Mouse (Mus musculus) lung, embryonic 16.5 days (tissue): ENCODE results near the gene Oard1. TPM values are rescaled to one million over a fixed set of nuclear protein-coding genes. Genes with fewer than 3 reads are reported as not detected.

Experiments used
- ATAC-seq: fragments of 200-750 bp; cut with Nextera tagmentation; 2 replicates; pipeline ENCODE4 v1.8.0; 2017; ENCODE audit warnings: low read depth, mild to moderate bottlenecking, moderate library complexity
- H3K27ac ChIP-seq: fragments of 300-500 bp; sonication (generic); 2 replicates; pipeline ENCODE4 v1.5.1; 2014; ENCODE audit warnings: mild to moderate bottlenecking, control low read depth, low read length
- H3K27me3 ChIP-seq: fragments of 300-500 bp; sonication (generic); 2 replicates; pipeline ENCODE4 v1.6.1; 2014; ENCODE audit warnings: low read depth, low read length, mixed read lengths; ENCODE audit not compliant: control insufficient read depth, insufficient read depth
- H3K36me3 ChIP-seq: fragments of 300-500 bp; sonication (generic); 2 replicates; pipeline ENCODE4 v1.6.1; 2014; ENCODE audit warnings: low read length; ENCODE audit not compliant: control insufficient read depth, insufficient read depth
- H3K4me1 ChIP-seq: fragments of 300-500 bp; sonication (generic); replicated peaks from 2 replicates; pipeline ENCODE4 v1.6.1; 2014; ENCODE audit warnings: low read length, mixed read lengths; ENCODE audit not compliant: control insufficient read depth, insufficient read depth
- H3K4me2 ChIP-seq: fragments of 300-500 bp; sonication (generic); 2 replicates; pipeline ENCODE4 v1.6.1; 2014; ENCODE audit warnings: low read depth, low read length, control low read depth
- H3K4me3 ChIP-seq: fragments of 300-500 bp; sonication (generic); 2 replicates; pipeline ENCODE4 v1.5.1; 2014; ENCODE audit warnings: mild to moderate bottlenecking, low read length, control low read depth
- H3K9ac ChIP-seq: fragments of 300-500 bp; sonication (generic); 2 replicates; pipeline ENCODE4 v1.6.1; 2014; ENCODE audit warnings: low read length, control low read depth
- H3K9me3 ChIP-seq: fragments of 300-500 bp; sonication (generic); 2 replicates; pipeline ENCODE4 v1.6.1; 2016; ENCODE audit warnings: low read length; ENCODE audit not compliant: control insufficient read depth
- WGBS: fragments of 180-500 bp; shearing (Covaris S2); extraction: QIAGEN DNeasy Blood & Tissue Kit; methylation state at CpG from one replicate; pipeline ENCODE4 v1.1.7; 2014; 5-methylcytosine and 5-hydroxymethylcytosine counted together
- polyA plus RNA-seq: library from polyadenylated mRNA; unstranded; fragments of >200 nt; fragmentation: Nextera tagmentation; extraction: Ambion mirVana; gene quantifications from 2 replicates; pipeline ENCODE4 v1.2.1, GENCODE M21; 2015

The Oard1 gene
- polyA plus RNA-seq, 1 experiment from 2014 or later = 67.8 TPM

- H3K27ac ChIP-seq = no peak overlapping the region
- H3K36me3 ChIP-seq = no peaks in the 10 kb centered on the region
- ATAC-seq = no peak
- H3K4me1 ChIP-seq = no peaks in the 10 kb centered on the region
- H3K4me3 ChIP-seq = no peak overlapping the region
- 64% methylated on average over 8 of the region's 8 CpGs for WGBS
- H3K9ac ChIP-seq = no peak overlapping the region
- no peaks in the 10 kb centered on the region for H3K27me3 ChIP-seq
- H3K4me2 ChIP-seq = no peak overlapping the region
- H3K9me3 ChIP-seq = no peaks in the 10 kb centered on the region
Measured at GRCm38 (mm10) chr17:48447675-48448074, 37.9 kb downstream of the Oard1 start.

- H3K4me2 ChIP-seq = no peak overlapping the region
- ATAC-seq = no peak
- no peaks in the 10 kb centered on the region for H3K36me3 ChIP-seq
- H3K9me3 ChIP-seq = no peaks in the 10 kb centered on the region
- H3K27me3 ChIP-seq = no peaks in the 10 kb centered on the region
- no peak overlapping the region for H3K9ac ChIP-seq
- H3K4me3 ChIP-seq = no peak overlapping the region
- WGBS = 82% methylated on average over 13 of the region's 13 CpGs
- no peak overlapping the region for H3K27ac ChIP-seq
- no peaks in the 10 kb centered on the region for H3K4me1 ChIP-seq
Measured at GRCm38 (mm10) chr17:48450666-48451352, 41.0 kb downstream of the Oard1 start.

- Histone ChIP-seq H3K4me2 (no peak within 1 kb of the TSS), H3K27ac (no peak within 1 kb of the TSS), H3K4me1 (no peaks in the 10 kb centered on the region), H3K36me3 (no peaks in the 10 kb centered on the region), H3K4me3 (no peak within 1 kb of the TSS), H3K27me3 (no peaks in the 10 kb centered on the region), H3K9me3 (no peaks in the 10 kb centered on the region), H3K9ac (no peak within 1 kb of the TSS)
- ATAC-seq = no peak
- WGBS = 43% methylated on average over 7 of the region's 7 CpGs
Measured at GRCm38 (mm10) chr17:48451353-48451675, 41.5 kb downstream of the Oard1 start, which contains the start of gene Tspo2. Gene Tspo2 (minus strand): TSS chr17:48451522.

- Histone ChIP-seq H3K4me2 (no peak overlapping the region), H3K36me3 (no peaks in the 10 kb centered on the region), H3K9me3 (no peaks in the 10 kb centered on the region), H3K9ac (no peak overlapping the region), H3K27ac (no peak overlapping the region), H3K4me3 (no peak overlapping the region), H3K4me1 (no peaks in the 10 kb centered on the region), H3K27me3 (no peaks in the 10 kb centered on the region)
- 54% methylated on average over 9 of the region's 9 CpGs for WGBS
- no peak for ATAC-seq
Measured at GRCm38 (mm10) chr17:48451753-48452444, 42.1 kb downstream of the Oard1 start.

- no peak overlapping the region for H3K4me2 ChIP-seq
- ATAC-seq = no peak
- H3K4me1 ChIP-seq = no peaks in the 10 kb centered on the region
- no peaks in the 10 kb centered on the region for H3K9me3 ChIP-seq
- no peak overlapping the region for H3K27ac ChIP-seq
- no peak overlapping the region for H3K4me3 ChIP-seq
- no peak overlapping the region for H3K9ac ChIP-seq
- H3K27me3 ChIP-seq = no peaks in the 10 kb centered on the region
- no peaks in the 10 kb centered on the region for H3K36me3 ChIP-seq
- 69% methylated on average over 7 of the region's 7 CpGs for WGBS
Measured at GRCm38 (mm10) chr17:48453489-48453888, 43.7 kb downstream of the Oard1 start.

GRCm38 (mm10) chr17:48454190-48454589 is 44.4 kb downstream of the Oard1 start:
- Histone ChIP-seq H3K9me3 (no peaks in the 10 kb centered on the region), H3K36me3 (no peaks in the 10 kb centered on the region), H3K4me2 (peak overlapping the region; percentile 20), H3K9ac (no peak overlapping the region), H3K4me3 (peak overlapping the region; percentile 5), H3K4me1 (no peaks in the 10 kb centered on the region), H3K27me3 (no peaks in the 10 kb centered on the region), H3K27ac (no peak overlapping the region)
- 41% methylated on average over 7 of the region's 7 CpGs for WGBS
- peak; percentile 35 for ATAC-seq

GRCm38 (mm10) chr17:48454688-48455087 is 44.9 kb downstream of the Oard1 start, which contains the start of gene Unc5cl:
Gene Unc5cl (plus strand): TSS chr17:48454901.
- Histone ChIP-seq H3K4me2 (peak within 1 kb of the TSS; percentile 20), H3K9ac (no peak within 1 kb of the TSS), H3K27me3 (no peaks in the 10 kb centered on the region), H3K9me3 (no peaks in the 10 kb centered on the region), H3K36me3 (no peaks in the 10 kb centered on the region), H3K4me1 (no peaks in the 10 kb centered on the region), H3K4me3 (peak within 1 kb of the TSS; percentile 5), H3K27ac (no peak within 1 kb of the TSS)
- WGBS = 46% methylated on average over 11 of the region's 11 CpGs
- peak; percentile 64 for ATAC-seq

- no peaks in the 10 kb centered on the region for H3K36me3 ChIP-seq
- no peaks in the 10 kb centered on the region for H3K9me3 ChIP-seq
- H3K4me1 ChIP-seq = no peaks in the 10 kb centered on the region
- no peaks in the 10 kb centered on the region for H3K27me3 ChIP-seq
- no peak overlapping the region for H3K9ac ChIP-seq
- WGBS = 69% methylated on average over 2 of the region's 2 CpGs
- no peak overlapping the region for H3K4me3 ChIP-seq
- ATAC-seq = no peak
- no peak overlapping the region for H3K4me2 ChIP-seq
- H3K27ac ChIP-seq = no peak overlapping the region
Measured at GRCm38 (mm10) chr17:48455955-48456354, 46.1 kb downstream of the Oard1 start.

- Histone ChIP-seq H3K9ac (no peak overlapping the region), H3K36me3 (no peaks in the 10 kb centered on the region), H3K27me3 (no peaks in the 10 kb centered on the region), H3K27ac (no peak overlapping the region), H3K4me2 (no peak overlapping the region), H3K9me3 (no peaks in the 10 kb centered on the region), H3K4me1 (no peaks in the 10 kb centered on the region), H3K4me3 (no peak overlapping the region)
- ATAC-seq = no peak
- 57% methylated on average over 13 of the region's 13 CpGs for WGBS
Measured at GRCm38 (mm10) chr17:48457971-48458653, 48.3 kb downstream of the Oard1 start.
